Mouse (Mus musculus) right cerebral cortex, postnatal 14 days (tissue): ENCODE measurements at regions not wholly inside any gene's neighbourhood (a gene's known extent, or its start where the extent isn't known, plus 50 kb on each side); places are given as distances from the start of the nearest gene placed in this dataset.

Source experiments
- DNase-seq: peaks from one replicate; pipeline ENCODE4 v3.0.0; 2022

- no peak for DNase-seq
Observed at GRCm38 (mm10) chr1:128779586-128780158, 187.6 kb upstream of the Cxcr4 start.

GRCm38 (mm10) chr1:128772440-128772839 lies 180.3 kb upstream of the Cxcr4 start:
- no peak for DNase-seq

DNA sequence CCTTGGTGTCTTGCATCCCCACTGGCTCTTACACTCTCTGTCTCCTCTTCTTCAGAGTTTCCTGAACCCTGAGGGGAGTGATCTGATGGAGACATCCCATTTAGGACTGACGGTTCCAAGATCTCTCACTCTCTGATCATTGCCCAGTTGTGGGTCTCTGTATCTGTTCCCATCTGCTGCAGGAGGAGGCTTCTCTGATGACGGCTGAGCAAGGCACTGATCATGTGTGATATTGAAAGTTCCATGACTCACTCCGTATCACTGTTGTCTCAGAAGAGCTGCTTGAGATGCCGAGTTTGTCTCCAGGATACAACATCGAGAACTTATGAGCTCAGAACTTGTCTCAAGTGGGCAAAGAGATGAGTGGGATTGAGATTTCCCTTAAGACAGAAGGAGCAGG lies 178.7 kb upstream of the Cxcr4 start:
- no peak for DNase-seq

- DNase-seq: no peak
Observed at GRCm38 (mm10) chr1:128767991-128768390, 175.9 kb upstream of the Cxcr4 start.

DNA sequence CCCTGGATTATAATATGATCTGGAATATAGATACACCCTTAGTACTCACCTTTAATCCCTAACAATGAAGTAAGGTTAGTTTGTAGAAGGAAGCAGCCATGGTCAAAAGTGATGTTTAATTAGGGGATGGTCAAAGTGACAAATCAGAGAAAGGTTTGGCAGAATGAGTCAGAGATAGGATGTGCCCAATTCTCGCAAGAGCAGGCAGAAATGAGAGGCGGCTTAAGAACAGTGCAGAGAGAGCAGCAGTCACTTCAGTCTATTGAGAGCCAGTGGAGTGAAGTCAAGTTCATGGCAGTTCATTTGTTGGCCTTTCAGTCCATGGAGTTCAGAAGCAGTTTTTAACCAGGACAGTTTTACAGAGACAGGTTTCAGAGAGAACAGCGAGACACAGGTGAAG lies 175.3 kb upstream of the Cxcr4 start:
- DNase-seq: no peak

GRCm38 (mm10) chr1:128766894-128767268 lies 174.8 kb upstream of the Cxcr4 start:
- DNase-seq: no peak

DNA sequence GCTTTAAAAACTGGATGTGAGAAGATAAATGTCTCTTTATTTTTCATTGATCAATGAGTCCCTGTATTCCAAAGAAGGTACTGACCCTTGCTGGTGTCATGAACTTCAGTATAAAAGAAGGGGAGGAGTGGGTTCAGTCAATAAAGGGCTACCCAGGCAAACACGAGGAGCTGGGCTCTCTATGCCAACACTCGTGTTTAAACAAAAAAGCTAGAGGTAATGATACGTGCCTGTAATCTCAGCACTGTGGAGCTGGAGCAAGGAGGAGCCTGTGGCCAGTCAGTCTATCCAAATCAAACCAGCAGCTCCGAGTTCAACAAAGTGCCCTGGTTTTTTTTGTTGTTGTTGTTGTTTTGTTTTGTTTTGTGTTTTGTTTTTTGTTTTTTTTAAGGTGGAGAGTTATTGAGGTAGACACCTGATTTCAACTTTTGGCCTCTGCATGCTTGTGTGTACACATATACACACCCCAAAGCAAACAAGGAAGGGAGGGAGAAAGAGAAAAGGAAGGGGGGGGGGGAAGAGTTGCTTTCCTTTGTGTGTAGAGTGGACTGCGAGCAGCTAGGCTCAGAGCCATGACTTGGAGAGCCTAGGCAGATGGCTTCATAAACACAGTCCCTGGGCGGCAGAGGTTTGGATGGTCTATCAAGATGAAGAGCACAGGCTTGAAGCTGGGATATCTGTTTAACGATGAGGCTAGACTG lies 174.2 kb upstream of the Cxcr4 start:
- DNase-seq: no peak

DNA sequence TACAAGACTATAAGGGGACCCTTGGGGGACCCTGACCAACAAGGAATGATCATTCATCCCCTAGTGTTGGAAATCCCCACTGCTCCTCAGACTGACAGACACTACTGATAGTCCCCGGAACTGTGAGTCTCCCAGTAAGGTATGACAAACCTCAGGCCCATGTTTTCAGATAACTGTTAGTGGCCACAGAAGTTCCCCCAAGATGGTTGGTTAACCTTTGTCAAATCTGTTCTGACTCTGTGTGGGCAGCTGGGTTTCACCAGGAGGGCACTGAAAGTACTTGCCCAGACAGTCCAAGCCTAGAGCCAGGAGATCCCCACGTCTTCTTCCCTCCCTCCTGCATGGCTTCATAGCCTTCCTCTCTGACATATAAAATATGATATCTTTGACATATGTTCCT lies 173.5 kb upstream of the Cxcr4 start:
- no peak for DNase-seq

GRCm38 (mm10) chr1:128765142-128765541 lies 173.0 kb upstream of the Cxcr4 start:
- DNase-seq: no peak

GRCm38 (mm10) chr1:128762854-128763253 lies 170.8 kb upstream of the Cxcr4 start:
- no peak for DNase-seq

DNA sequence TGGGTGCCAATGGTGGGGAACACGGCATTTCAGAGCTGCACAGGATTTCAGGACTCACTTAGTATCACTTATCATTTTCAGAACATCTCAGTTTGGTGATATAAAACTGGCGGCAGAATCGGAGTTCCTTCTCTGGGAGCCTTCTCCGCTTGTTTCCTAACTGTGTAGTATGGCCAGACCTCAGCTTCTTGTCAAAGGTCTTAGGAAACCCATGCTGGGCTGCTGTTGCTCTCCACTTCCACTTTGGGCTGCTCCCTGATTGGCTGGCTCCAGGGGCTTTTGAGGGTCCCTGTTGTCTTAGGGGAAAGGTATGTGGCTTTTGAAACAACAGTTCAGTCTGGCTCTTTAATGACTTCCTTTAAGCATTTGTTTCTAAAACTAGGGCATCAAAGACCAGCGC lies 170.0 kb upstream of the Cxcr4 start:
- no peak for DNase-seq

DNA sequence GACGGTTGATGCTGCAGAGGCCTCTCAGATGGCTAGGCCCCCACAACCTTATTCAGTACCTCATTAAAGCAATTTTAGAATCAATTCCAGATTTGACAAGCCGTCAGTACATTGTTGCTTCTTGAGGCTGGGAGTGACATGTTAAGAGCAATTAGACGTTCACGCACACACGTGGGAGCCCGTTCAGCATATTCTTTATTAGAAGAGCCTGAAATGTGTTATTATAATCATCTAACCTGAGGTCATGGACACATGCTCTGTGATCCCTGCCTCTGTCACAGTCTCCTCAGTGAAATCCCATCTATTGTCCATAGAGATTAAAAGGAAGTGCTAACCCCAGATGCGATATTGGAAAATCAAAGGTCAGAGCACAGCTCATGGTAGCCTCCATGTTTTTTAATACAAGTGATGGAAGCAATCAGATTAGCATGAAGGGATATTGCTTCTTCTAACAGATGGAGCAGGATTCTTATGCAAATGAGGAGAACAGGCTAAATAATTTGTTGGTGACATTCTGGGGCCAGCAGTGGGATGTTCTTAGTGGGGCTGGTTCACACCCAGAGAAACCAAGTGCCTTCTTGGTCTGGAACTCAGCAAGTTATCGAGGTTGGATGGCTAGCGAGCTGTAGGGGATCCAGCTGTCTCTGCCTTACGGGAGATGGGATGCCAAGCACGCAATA lies 166.8 kb upstream of the Cxcr4 start:
- DNase-seq: no peak

DNA sequence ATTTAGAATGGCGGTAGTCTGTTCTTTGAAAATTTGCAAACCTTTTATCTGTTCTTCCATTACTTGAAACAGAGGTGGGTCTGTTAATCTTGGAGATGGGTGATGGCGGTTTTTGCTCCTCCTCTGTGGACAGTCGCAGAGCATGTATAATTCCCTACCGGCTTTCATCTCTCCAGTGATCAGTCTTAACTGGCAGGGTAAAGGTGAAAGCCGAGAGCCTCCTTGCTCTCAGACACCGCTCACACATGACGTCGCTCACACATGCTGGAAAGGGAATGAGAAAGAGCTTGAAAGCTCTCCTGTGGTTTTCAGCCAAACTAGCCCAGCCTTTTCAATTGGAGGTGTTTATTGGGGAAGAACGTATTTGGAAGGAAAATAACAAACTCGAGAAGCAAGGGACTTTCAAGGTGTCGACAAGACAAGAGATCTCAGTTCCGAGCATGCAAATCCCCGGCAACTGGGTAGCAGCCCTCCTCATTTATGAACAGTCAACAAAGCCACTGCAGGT lies 166.3 kb upstream of the Cxcr4 start:
- no peak for DNase-seq

GRCm38 (mm10) chr1:128753427-128754012 lies 161.4 kb upstream of the Cxcr4 start:
- DNase-seq: no peak

GRCm38 (mm10) chr1:128749437-128749994 lies 157.4 kb upstream of the Cxcr4 start:
- DNase-seq: no peak

GRCm38 (mm10) chr1:128747196-128747790 lies 155.2 kb upstream of the Cxcr4 start:
- DNase-seq: no peak

DNA sequence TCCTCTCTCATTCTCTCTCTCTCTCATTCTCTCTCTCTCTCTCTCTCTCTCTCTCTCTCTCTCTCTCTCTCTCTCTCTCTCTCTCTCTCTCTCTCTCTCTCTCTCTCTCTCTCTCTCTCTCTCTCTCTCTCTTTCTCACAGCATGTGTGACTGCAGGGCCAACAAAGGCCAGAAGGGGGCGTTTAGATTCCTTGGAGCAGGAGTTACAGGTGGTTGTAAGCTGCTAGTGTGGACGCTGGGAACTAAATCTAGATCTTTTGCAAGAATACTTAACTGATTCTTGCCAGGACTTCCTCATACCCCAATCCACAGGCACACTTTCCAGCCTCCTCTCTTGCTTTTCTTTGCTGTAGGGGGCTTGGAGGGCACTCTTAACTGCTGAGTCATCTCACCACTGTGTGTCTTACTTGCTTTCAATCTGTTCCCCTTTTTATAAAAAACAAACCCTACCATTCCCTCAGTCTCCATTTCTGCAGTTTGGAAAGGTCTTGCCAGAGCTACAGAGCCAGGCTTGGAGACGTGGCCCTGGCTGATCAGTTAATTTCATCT lies 154.4 kb upstream of the Cxcr4 start:
- no peak for DNase-seq

DNA sequence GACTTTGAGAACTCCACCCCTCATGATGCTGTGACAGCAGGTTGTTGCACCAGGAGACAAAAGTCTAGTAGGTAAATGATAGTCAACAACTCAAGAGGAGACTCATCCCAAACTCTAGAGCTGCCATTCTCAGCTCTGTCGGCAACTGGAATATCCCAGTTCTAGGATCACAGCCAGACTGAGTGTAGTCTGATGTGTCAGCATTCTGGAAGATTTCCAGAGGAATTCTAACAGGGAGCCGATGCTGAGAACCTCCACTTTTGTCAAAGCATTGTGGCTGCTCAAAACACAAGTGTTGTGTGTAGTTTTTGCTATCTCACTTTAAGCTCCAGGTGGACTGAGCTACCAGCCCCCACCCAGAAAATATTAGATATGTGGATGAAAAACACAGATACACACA lies 148.5 kb upstream of the Cxcr4 start:
- DNase-seq: no peak

DNA sequence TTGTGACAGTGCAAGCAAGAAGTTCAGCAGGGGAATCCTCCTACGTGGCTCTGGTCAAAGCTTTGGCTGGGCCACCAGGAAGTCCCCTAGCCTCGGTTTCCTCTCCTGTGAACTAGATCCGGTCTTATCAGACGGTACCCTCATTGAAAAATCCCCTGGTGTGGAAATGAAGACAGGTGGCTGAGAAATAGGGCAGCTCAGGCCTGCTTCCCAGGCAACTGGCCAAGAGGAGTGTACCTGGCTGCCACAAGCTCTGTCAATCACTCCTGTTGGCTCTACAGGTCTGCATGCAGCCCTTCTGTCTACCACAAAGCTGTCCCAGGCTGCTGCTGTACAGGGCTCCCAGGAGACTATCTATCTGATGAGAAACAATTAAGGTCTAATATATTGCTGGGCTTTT lies 146.1 kb upstream of the Cxcr4 start:
- no peak for DNase-seq

- no peak for DNase-seq
Observed at GRCm38 (mm10) chr1:128734857-128735256, 142.8 kb upstream of the Cxcr4 start.

DNA sequence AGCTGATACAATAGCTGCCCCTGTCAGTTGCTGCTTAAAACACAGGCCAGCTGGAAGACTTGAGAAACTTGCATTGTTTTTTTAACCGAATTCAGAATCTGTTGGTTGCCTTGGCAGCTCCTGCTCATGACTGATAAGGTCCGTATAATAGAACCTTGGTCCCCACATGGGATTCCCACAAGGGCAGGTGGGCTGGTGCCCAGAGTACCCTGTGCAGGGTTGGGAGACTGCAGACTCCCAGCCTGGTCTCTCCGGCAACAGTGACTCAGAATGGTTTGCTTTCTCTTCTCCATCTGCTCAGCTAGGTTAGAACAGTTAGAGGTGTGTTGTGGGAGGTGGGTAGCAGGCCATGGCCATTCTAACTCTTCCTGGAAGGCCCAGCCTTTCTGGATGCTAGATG lies 139.4 kb upstream of the Cxcr4 start:
- no peak for DNase-seq

DNA sequence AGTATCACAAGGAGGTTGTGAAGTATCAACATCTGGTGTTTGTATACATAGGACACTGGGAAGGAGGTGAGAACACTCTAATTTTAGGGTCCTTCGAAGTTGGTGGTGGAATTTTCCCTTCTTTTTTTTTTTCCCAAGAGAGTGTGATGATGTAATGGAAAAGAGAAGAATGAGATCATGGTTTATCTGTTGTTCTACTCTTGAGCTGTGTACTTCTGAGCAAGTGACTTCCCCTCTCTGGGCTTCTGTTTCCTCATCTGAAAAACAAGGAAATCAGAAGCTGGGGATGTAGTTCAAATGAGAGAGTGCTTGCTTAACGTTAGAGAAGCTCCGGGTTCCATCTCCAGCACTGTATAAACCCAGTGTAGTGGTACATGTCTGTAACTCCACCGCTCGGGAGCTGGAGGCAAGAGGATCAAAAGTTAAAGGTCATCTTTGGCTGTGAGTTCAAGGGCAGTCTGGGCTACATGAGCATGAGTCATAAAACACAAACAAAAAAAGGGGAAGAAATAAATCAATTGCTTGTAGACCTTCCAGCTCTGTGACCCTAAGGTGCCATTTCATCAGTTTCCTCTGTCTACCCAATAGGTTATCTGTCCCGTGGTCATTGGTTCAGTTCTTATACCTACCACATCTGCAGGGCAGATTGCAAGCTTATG lies 132.5 kb upstream of the Cxcr4 start:
- no peak for DNase-seq
